Mouse (Mus musculus): ENCODE measurements at regions not wholly inside any gene's neighbourhood (a gene's known extent, or its start where the extent isn't known, plus 50 kb on each side); places are given as distances from the start of the nearest gene placed in this dataset.

- peak overlapping the region; percentile 43 for H3K9ac ChIP-seq (ENCODE audit: insufficient read depth, low read depth)
- H3K79me2 ChIP-seq (replicated peaks; ENCODE audit: control insufficient read depth, extremely low read depth, insufficient read depth, poor library complexity, severe bottlenecking): no peaks in the 10 kb centered on the region
- no peaks in the 10 kb centered on the region for H3K27me3 ChIP-seq (replicated peaks)
- no peaks in the 10 kb centered on the region for H3K9me3 ChIP-seq (replicated peaks; ENCODE audit: low read length)
- peak; percentile 71 for DNase-seq (ENCODE audit: extremely low read depth)
- H3K4me1 ChIP-seq (ENCODE audit: control insufficient read depth in 1 of 2, insufficient read depth in 2 of 2): peaks cover 5 to 48% of the 10 kb centered on the region in 2 experiments
- H3K4me3 ChIP-seq (replicated peaks in 1 of 3; ENCODE audit: low read depth in 2 of 3, low read length in 2 of 3, poor library complexity in 1 of 3): peak overlapping the region; percentile 35 to 70 (median 62)
- TF ChIP-seq SMC3 (IDR thresholded peaks at IDR 0.05; ENCODE audit: low read depth, low read length) (no peak), GABPA (IDR thresholded peaks at IDR 0.05; ENCODE audit: insufficient replicate concordance, low read depth, low read length) (no peak), CHD1 (IDR thresholded peaks at IDR 0.05; ENCODE audit: low read depth, low read length) (peak; percentile 65), ETS1 (conservative IDR thresholded peaks at IDR 0.05; ENCODE audit: low read depth, low read length) (peak; percentile 12; the same call in 1 of the 2 replicates), IRF4 (IDR thresholded peaks at IDR 0.05; ENCODE audit: low read depth, low read length) (no peak), MAZ (IDR thresholded peaks at IDR 0.05; ENCODE audit: low read depth, low read length) (no peak), RCOR1 (conservative IDR thresholded peaks at IDR 0.05; ENCODE audit: low read depth, low read length) (peak; percentile 78), POLR2A (IDR thresholded peaks at IDR 0.05; ENCODE audit: low read depth, low read length) (no peak; the same call in 1 of the 2 replicates), USF1 (IDR thresholded peaks at IDR 0.05; ENCODE audit: low read depth, low read length) (peak; percentile 71), HCFC1 (IDR thresholded peaks at IDR 0.05; ENCODE audit: low read depth, low read length) (peak; percentile 38), BHLHE40 (IDR thresholded peaks at IDR 0.05; ENCODE audit: low read depth, low read length) (peak; percentile 93), JUND (conservative IDR thresholded peaks at IDR 0.05; ENCODE audit: low read depth, low read length) (no peak), USF2 (conservative IDR thresholded peaks at IDR 0.05; ENCODE audit: low read depth, low read length) (peak; percentile 72), JUN (IDR thresholded peaks at IDR 0.05; ENCODE audit: insufficient read depth, low read depth, low read length) (no peak), ZC3H11A (IDR thresholded peaks at IDR 0.05; ENCODE audit: low read depth, low read length) (no peak), MAFK (IDR thresholded peaks at IDR 0.05; ENCODE audit: insufficient replicate concordance, low read length) (no peak), MXI1 (IDR thresholded peaks at IDR 0.05; ENCODE audit: low read depth, low read length) (no peak), ZKSCAN1 (IDR thresholded peaks at IDR 0.05; ENCODE audit: borderline replicate concordance, low read depth, low read length) (no peak), MYC (IDR thresholded peaks at IDR 0.05; ENCODE audit: low read depth, low read length) (no peak; the same call in 1 of the 2 replicates), ZMIZ1 (IDR thresholded peaks at IDR 0.05; ENCODE audit: low read depth, low read length) (no peak; the same call in 1 of the 2 replicates), POLR2AphosphoS2 (IDR thresholded peaks at IDR 0.05; ENCODE audit: low read depth, low read length) (no peak), CHD2 (IDR thresholded peaks at IDR 0.05; ENCODE audit: low read length) (0 out of 2 replicates have a peak, but pooled peaks have one; percentile 23), MEF2A (IDR thresholded peaks at IDR 0.05; ENCODE audit: borderline replicate concordance, low read depth, low read length) (peak; percentile 81; the same call in 1 of the 2 replicates), SIN3A (IDR thresholded peaks at IDR 0.05; ENCODE audit: low read length) (peak; percentile 17; the same call in 1 of the 2 replicates), NRF1 (IDR thresholded peaks at IDR 0.05; ENCODE audit: low read depth, low read length) (no peak), ZNF384 (IDR thresholded peaks at IDR 0.05; ENCODE audit: low read depth, low read length) (peak; percentile 57; the same call in 1 of the 2 replicates), TCF12 (IDR thresholded peaks at IDR 0.05; ENCODE audit: low read depth, low read length) (peak; percentile 45; the same call in 1 of the 2 replicates), CTCF (conservative IDR thresholded peaks at IDR 0.05 in 1 of 2, IDR thresholded peaks at IDR 0.05 in 1 of 2; ENCODE audit: low read depth in 2 of 2, low read length in 2 of 2) (no peak), E2F4 (IDR thresholded peaks at IDR 0.05; ENCODE audit: insufficient replicate concordance, low read depth, low read length) (no peak), ELF1 (IDR thresholded peaks at IDR 0.05; ENCODE audit: low read depth, low read length) (no peak), TBP (conservative IDR thresholded peaks at IDR 0.05; ENCODE audit: low read depth, low read length) (0 out of 2 replicates have a peak, but pooled peaks have one; percentile 41), KAT2A (IDR thresholded peaks at IDR 0.05; ENCODE audit: insufficient replicate concordance, low read length) (no peak), RAD21 (IDR thresholded peaks at IDR 0.05; ENCODE audit: low read depth, low read length) (no peak), UBTF (IDR thresholded peaks at IDR 0.05; ENCODE audit: low read depth, low read length) (0 out of 2 replicates have a peak, but pooled peaks have one; percentile 51), NELFE (IDR thresholded peaks at IDR 0.05; ENCODE audit: low read depth, low read length) (no peak; the same call in 1 of the 2 replicates), PAX5 (IDR thresholded peaks at IDR 0.05; ENCODE audit: low read length) (no peak), EP300 (IDR thresholded peaks at IDR 0.05; ENCODE audit: low read length) (peak; percentile 52; the same call in 1 of the 2 replicates), MAX (IDR thresholded peaks at IDR 0.05; ENCODE audit: low read length) (peak; percentile 90)
- peak overlapping the region; percentile 66 for H3K27ac ChIP-seq (ENCODE audit: insufficient read depth, low read depth)
- H3K4me2 ChIP-seq (ENCODE audit: insufficient read depth, low read depth, poor library complexity, severe bottlenecking): peak overlapping the region; percentile 45
- in situ Hi-C loops (cut with MboI; ENCODE audit: low pct_ligation_motif_present, low pct_unique_long_range_greater_than_20kb, low sequenced_read_pairs): loop anchor here (5.0 to 25.0 kb wide), 2 partner anchors 65 to 540 kb away; partner anchors contain the start of gene Foxn3
- H3K36me3 ChIP-seq (replicated peaks in 1 of 2; ENCODE audit: control insufficient read depth in 1 of 2, insufficient read depth in 1 of 2, low read length in 1 of 2): no peaks in the 10 kb centered on the region
- dilution Hi-C loops (cut with MboI; ENCODE audit: extremely low pct_ligation_motif_present, extremely low pct_unique_long_range_greater_than_20kb, low sequenced_read_pairs): no loop called here
These were observed 64.0 kb upstream of the Foxn3 start for GRCm38 (mm10) chr12:99627201-99627897.
